Mouse (Mus musculus) right cerebral cortex, postnatal 25 days (tissue): ENCODE data around the gene Hist2h2aa2.
"Not testable (repeated sequence)": the region's sequence is repeated elsewhere in the genome, so short reads cannot be mapped to it uniquely, and the experiment has no call there.

ENCODE experiments used
- DNase-seq: peaks from one replicate; pipeline ENCODE4 v3.0.0; 2022

Hist2h2aa2 gene

GRCm38 (mm10) chr3:96239949-96240798, at the start of gene Hist2h2aa2:
Gene Hist2h2aa2, minus strand, starts transcription at chr3:96240276.
- DNase-seq: peak; percentile 95

GRCm38 (mm10) chr3:96289201-96289600, 49.1 kb upstream of the Hist2h2aa2 start:
- DNase-seq: no peak

DNA sequence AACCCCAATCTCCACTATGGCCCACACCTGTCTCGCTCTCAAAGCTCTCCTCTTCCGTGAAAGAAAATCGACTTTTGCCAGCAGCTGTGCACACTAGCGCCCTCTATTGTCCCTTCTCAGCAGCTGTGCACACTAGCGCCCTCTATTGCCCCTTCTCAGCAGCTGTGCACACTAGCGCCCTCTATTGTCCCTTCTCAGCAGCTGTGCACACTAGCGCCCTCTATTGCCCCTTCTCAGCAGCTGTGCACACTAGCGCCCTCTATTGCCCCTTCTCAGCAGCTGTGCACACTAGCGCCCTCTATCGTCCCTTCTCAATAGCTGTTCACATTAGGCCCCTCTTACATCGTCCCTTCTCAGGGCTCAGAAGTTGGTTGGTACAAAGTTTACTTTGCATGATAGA, 47.3 kb upstream of the Hist2h2aa2 start:
- not testable (repeated sequence) for DNase-seq

GRCm38 (mm10) chr3:96284457-96284856, 44.4 kb upstream of the Hist2h2aa2 start:
- no peak for DNase-seq

GRCm38 (mm10) chr3:96280660-96281059, 40.6 kb upstream of the Hist2h2aa2 start:
- no peak for DNase-seq

GRCm38 (mm10) chr3:96277800-96278624, 37.9 kb upstream of the Hist2h2aa2 start:
- peak; percentile 93 for DNase-seq

GRCm38 (mm10) chr3:96277428-96277799, 37.3 kb upstream of the Hist2h2aa2 start:
- no peak for DNase-seq

DNA sequence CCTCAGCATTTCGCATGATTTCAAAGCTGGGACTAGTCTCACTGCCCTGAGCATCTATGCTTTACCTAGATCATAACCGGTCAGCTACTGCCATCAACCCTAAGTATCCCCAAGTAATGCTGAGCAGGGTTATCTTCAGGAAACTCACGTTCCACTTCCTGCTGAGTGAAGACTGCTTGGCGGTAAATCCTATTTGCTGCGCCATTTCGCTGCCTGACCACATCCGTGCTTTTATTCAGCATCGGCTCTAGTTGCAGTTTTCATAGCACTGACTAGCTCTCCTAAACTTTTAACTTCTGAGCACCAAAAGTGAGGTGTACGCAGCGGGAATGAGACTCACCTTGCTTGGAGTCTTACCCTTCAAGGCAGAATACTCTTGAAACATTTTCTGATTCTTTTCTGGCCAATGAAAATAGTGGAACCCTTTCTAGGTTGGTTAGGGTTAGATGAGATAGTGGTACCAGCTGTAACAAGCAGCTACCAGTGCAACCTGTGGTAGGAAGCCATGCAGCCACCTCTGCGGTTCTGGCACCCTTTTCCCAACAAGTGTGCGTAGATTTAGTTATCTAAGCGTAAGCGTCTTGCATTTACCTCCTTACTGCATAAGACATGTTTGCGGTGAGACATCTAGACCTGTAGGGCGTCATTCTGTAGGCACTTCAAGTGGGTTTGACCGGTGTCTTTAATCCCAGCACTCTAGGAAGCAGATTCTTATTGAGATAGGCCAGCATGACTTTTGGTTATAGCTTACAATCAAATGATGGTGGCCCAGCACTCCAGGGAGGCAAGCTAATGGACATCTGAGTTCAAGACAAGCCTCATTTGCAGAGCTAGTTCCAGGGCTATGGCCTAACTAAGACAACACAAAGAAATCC, 33.8 kb upstream of the Hist2h2aa2 start:
- no peak for DNase-seq

- DNase-seq: peak; percentile 88
Measured at GRCm38 (mm10) chr3:96269511-96270474, 29.7 kb upstream of the Hist2h2aa2 start, which contains the start of gene Hist2h2bb. Gene Hist2h2bb, plus strand, starts transcription at chr3:96269752.

DNA sequence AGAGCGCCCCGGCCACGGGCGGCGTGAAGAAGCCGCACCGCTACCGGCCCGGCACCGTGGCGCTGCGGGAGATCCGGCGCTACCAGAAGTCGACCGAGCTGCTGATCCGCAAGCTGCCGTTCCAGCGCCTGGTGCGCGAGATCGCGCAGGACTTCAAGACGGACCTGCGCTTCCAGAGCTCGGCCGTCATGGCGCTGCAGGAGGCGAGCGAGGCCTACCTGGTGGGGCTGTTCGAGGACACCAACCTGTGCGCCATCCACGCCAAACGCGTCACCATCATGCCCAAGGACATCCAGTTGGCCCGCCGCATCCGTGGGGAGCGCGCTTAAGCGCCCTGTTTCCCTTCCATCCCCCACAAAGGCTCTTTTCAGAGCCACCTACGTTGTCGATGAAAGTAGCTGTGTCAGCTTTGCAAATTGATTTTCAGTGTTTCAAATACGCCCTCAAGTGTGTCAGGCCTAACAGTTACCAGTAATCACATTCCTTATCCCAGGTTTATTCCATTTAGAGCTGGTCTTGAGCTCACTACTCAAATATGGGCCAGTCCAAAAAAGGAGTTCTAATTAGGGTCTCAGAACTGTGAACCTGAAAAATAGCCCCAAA, 28.8 kb upstream of the Hist2h2aa2 start:
- DNase-seq: not testable (repeated sequence)

DNA sequence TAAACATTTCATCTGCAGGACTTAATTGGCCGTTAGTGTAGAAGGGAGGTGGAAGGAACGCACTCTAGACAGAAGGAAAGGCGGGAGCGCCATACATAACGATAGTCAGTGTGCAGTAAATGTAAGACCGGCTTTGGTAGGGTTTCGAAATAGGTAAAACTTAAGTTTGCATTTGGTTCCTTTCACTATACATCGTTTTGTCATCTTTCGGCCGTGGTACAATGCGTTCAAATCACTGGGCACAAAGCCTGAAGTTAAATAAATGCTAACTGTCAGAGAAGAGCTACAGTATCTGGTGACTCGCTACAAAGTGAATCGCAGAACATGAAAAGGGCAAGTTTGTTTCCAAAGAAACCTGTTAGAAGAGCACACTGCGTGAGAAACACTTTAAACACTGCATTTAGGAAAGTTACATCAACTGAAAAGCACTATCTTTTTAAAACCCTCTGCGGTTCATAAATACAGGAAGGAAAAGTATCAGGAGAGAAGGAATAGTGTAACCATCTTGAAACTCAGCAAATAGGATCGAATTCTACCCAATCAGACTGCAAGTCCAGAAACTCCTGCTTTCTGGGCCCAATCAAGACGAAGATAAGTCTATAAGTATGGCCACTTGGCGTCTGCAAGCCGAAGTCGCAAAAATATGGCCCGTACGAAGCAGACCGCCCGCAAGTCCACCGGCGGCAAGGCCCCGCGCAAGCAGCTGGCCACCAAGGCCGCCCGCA, 28.1 kb upstream of the Hist2h2aa2 start, which contains the start of gene Hist2h3b:
Gene Hist2h3b, plus strand, starts transcription at position 604 of the 725 bp plus-strand sequence.
- peak; percentile 80 for DNase-seq

- no peak for DNase-seq
Measured at GRCm38 (mm10) chr3:96267541-96267940, 27.5 kb upstream of the Hist2h2aa2 start.

GRCm38 (mm10) chr3:96266132-96266710, 26.1 kb upstream of the Hist2h2aa2 start:
- no peak for DNase-seq

DNA sequence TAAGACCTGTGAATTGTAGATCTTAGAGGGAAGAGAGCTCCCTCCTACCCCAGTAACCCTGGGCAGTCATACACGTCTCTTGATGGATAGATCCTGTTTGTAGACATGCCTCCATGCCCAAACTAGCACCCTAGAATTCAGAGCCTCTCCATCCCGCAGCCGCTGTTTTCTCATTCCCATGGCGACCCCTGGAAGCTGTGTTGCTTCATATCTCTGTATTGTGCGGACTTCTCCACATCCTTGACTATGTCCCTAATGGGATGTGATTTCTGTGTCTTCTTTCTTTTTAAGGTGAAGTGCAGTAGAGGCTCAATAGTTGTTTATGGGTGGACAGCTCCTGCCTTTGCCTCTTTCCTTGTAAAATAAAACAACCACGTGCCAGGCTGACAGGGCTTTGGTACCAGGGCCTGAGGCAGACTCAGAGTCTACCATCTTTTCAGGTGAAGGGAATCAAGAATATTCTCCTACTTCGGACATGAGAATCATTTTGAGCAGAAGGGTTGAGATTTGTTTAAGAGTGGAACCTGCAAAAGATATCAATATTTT, 24.4 kb upstream of the Hist2h2aa2 start:
- no peak for DNase-seq

- peak; percentile 55 for DNase-seq
Measured at GRCm38 (mm10) chr3:96263558-96264403, 23.7 kb upstream of the Hist2h2aa2 start.

- DNase-seq: peak; percentile 95
Measured at GRCm38 (mm10) chr3:96262979-96263550, 23.0 kb upstream of the Hist2h2aa2 start, which contains the start of gene Hist2h4. Gene Hist2h4, minus strand, starts transcription at chr3:96263311.

DNA sequence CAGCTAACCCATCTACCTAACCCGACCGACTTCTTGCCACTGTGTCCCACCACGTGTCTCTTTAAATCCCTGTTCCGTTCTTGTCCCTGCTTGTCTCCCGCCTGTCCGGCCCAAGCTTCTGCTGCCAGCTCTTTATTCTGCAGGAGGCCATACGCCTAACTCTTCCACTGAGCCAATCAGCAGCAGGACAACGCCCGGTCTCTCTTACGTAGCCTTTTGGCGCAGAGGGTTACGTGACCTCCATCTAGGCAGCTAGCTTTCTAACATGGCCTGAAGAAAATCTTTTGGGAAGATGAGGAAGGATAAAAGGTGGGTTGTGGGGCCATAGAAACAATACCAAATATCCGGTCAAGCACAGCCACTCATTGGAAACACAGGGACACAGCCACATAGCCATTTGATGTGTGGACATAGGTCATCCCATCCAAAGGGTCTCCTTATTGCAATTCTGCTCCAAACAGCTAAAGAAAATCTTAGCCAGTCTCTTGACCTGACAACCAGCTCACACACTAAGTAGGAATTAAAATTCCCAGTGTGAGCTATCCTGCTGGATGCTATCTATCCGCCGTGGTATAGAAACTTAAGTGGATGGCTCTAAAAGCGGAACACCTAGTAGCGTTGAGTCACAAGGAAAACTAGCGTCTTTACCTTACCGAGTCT, 22.3 kb upstream of the Hist2h2aa2 start:
- peak; percentile 78 for DNase-seq
